Mouse (Mus musculus) thymus, postnatal 0 days (tissue): ENCODE measurements at regions not wholly inside any gene's neighbourhood (a gene's known extent, or its start where the extent isn't known, plus 50 kb on each side); places are given as distances from the start of the nearest gene placed in this dataset.
A peak's percentile ranks its signal among the peaks of the same experiment; 100 is the strongest.

Source experiments
- DNase-seq: peaks from one replicate; pipeline ENCODE4 v3.0.0-alpha.2; 2015; ENCODE audit warnings: low spot score

DNA sequence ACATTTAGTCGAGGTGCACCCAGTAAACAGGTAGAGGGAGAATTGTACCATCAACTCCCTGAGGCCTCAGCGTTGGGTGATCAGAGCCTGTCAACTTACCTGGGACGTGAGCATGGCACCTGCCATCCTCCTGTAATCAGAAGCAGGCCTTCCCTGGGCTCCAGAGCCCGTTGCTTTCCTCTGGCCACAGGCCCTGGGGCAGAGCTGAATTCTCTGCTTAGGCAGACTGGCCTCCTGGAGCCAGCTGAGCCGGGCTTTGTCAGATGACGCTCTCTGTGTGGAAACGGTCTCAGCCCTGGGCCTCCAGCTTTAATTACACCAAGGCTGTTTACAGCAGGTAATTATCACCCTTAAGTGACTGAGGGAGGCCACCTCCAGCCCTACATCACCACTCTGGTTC is 92.6 kb upstream of the Pmepa1 start:
- DNase-seq: no peak

DNA sequence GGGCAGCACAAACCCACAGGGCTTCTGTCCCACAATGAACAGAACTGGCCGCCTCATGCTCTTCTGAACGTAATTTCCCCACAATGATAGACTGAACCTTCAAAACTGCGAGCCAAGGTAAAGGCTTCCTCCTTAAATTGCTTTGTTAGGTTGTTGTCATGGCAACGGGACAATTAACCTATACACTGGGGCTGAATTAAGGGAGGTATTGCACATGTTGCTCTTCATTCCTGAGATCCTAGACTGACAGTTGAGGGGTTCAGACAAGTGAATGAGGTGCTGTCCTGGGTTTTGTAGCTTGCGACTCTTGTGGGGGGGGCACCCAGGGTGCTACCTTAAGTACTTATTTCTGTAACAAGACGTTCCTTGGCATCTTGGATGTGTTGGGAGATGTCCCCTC is 100.6 kb upstream of the Pmepa1 start:
- DNase-seq: no peak

DNA sequence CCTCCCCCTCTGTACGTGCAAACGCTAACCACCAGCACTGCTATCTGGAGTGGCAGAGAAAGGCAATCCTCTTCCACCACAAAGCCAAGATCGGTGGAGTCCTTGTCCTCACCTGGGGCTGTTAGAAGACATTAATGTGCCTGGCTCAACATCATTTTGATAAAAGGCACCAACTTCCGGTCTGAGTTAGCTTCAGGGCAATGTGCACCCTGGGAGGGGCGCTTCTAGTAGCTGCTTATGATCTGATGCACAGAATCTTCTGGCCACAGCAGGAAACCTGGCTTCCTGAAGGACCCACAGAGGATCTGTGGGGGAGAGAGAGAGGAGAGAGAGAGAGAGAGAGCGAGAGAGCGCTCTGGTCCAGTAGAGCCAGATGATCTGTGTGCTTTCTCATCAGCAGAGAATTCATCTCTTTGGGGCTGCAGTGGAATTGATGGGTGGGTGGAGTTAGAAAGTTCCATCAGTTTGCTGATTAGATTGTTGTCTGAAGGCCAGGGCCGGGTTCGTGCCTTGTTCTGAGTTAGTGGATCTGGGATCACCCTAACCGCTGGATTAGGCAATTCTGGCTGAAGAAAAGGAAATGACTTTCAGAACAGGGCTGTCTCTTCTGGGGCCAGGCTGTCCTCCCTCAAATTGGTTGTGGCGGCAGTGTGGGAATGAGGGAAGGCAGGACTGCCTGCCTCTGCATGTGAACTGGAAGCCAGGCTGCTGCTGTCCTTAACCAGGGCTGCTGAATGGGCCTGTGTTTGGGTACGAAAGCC is 101.3 kb upstream of the Pmepa1 start:
- peak; percentile 53 for DNase-seq

DNA sequence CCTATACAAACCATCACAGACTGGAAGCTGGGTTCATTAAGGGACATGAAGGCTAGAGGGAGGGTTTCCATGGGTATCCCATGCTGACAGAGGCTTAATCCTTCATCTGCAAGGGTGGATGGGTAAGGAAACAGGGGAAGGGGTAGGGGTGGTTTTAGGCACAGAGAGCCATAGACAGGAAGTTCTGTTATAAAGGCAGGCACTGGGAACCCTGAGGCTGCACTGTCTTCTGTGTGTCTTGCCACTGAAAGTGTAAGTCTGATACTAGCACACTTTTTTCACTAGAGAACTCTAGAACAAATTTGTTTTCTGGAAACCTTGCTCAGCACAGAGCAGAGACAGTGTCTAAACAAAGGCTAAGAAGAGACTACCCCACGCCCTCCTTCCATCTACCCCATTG is 103.4 kb upstream of the Pmepa1 start:
- peak; percentile 24 for DNase-seq

DNA sequence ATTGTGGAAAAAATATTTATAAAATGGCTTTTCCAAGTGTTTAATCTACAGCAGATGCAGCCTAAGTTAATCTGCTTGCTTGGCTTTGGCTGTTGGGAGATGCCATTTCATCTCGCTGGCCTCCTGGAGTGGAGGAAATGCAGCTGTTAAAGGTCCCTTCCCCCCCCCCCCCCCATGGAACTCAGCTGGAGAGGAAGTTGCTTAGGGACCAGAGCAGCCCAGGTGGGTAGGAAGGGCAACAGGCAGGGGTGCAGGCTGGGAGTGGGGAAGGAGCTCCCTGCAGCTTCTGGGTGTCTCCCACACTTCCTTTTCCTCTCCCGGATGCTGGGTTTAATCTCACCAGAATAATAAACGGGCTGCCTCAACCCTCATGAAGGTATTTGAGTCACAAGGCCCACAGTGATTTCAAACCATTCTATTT is 104.0 kb upstream of the Pmepa1 start:
- peak; percentile 57 for DNase-seq

DNA sequence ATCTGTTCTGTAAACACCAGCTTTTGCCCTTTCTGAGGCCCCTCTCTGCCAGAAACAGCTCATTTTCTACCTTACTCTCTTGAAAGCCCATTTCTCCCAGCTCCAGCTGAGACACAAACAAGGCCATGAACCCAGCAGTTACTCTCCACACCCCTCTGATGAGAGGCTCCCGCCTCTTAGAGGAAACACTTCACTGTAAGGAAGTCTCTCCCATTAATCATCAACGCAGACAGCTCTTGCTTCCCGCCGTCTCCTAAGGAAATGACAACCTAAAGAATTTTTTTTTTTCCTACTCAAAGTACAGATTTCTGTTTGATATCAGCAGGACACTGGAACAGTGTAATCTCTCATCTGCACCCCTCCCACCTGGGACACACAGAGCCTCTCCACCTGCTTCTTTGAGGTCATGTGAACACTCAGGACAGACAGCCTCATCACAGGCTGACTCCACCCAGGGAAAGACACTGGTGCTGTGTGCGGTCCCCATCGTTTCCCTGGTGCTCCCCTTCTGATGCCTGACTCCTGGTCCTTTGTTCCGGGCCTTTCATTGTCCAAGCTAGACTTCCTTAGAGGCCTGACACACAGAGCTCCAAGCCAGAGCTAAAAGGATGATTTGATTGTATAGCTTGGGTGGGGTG is 106.0 kb upstream of the Pmepa1 start:
- DNase-seq: peak; percentile 39

DNA sequence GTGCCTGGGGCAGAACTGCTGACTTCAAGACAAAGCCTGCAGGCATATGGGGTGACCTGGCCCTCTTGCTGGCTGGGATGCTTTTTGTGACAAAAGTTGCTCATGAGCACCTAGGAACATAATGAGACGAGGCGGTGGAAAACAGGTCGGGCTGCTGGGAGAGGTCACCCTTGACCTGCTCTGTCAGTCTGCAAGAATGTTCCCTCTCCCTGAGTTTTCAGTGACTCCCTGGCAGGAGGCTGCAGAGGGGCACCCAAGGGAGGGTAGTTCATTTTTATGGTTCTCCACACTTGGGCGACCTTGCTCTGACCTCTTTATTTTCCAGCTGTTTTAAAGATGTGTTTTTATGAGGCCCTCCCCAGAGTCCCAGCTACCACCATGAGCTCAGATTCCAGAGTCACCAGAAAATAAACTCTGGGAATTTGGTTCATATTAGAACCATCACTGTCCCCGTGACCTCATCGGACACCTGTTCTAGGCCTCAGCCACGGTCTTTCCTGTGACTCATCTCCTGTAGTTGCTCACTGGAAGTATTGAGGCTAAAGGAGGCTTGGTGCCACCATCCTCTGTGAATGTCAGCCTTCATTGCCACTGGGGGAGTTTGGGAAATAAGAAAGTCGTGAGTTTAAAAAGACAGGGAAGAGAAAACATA is 108.7 kb upstream of the Pmepa1 start:
- DNase-seq: no peak

DNA sequence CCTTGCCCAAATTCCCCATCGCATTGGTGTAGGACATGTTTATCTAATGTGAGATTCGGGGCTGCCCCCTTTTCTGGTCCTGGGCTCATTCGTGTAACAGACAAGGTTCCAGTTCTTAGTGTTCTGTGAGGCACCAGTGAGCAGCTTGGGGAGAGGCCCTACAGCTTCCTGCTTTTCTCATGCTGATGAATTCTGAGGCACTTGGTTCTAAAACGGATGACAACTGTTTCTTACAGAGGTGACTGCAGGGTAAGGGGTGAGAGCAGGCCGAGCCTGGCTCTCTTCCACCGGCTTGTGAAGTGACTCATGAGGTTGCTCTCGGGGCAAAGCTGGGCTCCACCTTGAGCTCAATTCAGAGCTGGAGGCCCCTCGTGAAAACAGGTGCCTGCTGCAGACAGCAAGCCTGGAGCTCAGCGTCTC is 109.4 kb upstream of the Pmepa1 start:
- DNase-seq: peak; percentile 69

DNA sequence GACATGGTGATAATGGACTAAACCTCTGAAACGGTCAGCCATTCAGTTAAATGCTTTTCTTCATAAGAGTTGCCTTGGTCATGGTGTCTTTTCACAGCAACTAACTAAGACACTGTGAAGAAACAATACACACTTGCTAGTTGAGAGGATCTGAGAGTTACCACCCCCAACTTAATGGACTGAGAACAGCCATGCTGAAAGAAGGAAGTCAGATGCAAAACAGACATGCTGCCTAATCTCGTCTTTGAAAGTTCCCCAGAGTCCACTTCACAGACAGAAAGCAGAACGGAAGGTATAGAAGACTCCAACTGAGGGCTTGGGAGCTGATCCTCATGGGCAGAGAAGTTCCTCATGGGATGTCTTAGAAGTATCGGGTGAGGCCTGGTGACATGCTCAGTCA is 111.8 kb upstream of the Pmepa1 start:
- no peak for DNase-seq

DNA sequence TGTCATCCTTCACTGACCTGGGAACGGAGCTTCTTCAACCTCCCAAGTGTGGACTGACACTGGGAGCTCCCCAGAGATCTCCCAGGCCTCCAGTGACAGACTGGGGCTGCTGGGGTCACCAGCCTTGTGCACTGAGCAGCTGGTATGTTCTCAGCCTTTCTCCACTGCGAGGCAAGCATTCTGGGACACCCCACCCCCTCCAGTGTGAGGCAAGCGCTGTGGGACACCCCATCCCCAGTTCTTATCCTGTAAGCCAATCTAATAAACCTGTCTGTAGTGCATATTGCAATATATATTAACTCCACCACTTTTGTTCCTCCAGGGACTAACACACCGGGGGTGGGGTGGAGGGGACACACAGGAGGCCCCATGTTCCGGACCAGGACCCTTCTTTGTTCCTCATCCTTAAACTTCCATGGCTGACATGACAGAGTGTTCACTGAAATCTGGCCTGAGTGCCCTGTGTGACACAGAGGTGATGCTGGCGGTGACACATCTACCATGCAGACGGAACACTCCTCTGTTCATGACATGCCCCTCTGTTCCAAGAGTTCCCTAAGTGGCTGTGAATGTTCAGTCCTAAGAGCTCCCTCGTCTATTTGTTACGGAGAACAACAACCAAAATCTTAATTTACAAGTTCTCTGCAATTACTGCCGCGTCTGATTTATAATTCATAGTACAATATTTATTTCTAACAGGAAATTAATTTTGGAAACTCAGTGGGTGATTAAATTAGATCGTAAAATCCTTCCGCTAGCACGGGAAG is 116.4 kb upstream of the Pmepa1 start:
- DNase-seq: no peak

DNA sequence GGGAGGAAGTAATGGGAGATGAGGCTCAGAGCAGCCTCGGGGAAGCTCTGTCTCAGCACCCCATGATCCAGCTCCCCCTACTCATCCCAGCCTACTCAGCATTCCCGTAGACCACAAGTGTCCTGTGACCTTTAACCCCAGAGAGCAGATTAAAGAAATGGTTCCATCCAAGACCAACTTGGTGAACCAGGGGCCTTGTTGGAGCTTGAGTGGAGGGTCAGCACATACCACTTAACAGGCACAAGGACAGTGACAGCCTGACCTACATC is 116.9 kb upstream of the Pmepa1 start:
- DNase-seq: no peak

DNA sequence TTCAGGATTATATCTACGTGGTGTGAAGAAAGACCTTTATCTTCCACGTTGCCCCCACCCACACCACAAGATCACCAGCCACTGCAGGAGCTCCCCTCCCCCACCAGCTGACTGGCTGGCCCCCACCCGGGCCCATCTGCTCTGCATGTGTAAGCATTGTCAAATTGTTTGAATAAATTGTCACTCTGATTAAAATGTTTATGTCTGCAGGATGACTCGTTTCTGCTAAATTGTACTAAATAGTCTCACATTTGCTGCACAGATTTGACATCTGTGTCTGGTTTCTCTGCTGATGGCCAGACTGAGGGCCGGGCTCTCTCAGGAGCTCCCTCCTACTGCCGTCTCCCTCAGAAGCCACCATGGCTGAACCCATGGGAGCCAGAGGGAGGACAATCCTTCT is 119.2 kb upstream of the Pmepa1 start:
- DNase-seq: no peak

DNA sequence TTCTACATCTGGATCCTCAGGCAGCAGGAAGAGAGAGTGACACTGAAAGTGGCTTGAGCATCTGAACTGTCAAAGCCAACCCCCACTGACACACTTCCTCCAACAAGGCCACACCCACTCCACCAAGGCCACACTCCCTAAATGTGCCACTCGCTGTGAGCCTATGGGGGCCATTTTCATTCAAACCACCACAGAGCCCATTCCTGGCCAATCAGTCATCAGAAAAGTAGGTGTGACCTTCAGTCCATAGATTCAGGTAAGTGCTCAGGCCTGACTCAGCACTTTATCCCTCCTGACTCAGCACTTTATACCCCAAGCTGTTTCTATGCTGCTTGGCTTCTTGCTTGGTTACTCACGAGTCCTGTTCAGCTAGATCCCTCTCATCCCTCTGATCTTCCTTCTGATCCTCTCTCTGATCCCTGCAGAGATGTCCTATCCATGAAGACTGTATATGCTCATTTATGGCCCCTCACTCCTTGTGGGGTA is 121.6 kb upstream of the Pmepa1 start:
- DNase-seq: no peak

DNA sequence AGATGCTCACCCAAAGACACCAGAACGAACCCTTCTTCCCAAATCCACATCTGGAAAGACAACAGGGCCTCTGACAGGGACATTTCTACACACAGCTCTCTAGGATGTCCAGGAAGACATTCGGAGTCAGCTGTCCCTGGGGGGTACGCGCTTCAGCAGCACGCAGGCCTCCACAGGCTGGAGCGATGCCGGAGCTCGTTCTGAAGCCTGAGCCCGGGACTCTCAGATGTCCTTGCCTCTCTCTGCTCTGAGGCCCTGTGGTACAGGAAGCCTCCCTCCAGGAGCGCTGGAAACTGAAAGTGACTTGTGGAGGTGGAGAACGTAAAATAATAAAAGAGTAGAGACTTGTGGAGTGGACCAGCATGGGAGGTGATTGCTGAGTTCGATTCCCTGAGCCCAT is 116.8 kb upstream of the 1700021F07Rik start:
- no peak for DNase-seq

DNA sequence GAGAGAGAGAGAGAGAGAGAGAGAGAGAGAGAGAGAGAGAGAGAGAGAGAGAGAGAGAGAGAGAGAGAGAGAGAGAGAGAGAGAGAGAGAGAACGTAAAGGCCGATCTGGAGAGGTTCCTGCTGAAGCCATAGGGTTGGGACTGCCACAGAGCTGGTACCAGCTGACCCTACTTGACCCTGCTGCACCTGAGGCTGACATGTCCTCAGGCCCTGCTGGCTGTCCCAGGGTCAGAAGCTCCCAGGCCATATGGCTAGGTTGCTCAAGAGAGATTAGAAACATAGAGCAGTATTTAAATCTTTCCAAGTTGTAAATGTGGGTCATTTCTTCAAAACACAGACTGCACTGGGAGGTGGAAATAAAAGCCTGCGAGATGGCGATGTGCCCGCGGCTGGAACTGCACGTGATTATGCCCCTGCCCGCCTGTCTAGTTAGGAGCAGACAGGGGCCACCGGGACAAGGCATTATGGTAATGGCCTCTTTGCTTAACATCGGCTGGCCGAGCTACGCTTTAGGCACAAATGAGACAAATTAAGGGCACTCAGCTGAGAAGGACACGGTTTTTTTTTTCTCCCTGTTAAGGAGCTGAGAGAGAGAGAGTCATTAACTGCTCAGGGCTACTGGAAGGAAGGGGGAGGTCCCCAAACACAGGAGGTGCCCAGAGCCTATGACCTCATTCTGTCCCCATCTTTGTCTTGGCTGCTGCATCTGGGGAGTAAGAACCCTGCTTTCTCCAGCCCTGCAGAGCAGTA is 115.9 kb upstream of the 1700021F07Rik start:
- no peak for DNase-seq

DNA sequence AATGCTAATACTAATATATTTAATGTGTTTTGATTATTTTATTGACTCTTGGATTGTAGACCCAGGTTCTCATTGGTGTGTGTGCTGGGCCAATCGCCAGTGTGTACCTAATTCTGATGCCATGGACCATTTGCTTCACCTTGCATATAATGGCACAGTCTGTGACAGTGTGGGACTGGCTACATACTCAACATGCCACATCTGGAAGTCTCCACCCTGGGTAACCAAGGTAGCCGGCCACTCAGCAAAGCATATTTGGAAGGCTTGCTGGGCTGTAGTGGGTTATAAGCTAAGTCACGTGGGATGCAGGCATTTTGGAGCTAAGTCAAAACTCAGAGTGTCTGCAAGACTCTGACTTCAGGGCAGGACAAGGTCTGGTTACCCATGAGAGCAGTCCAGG is 115.3 kb upstream of the 1700021F07Rik start:
- DNase-seq: no peak

DNA sequence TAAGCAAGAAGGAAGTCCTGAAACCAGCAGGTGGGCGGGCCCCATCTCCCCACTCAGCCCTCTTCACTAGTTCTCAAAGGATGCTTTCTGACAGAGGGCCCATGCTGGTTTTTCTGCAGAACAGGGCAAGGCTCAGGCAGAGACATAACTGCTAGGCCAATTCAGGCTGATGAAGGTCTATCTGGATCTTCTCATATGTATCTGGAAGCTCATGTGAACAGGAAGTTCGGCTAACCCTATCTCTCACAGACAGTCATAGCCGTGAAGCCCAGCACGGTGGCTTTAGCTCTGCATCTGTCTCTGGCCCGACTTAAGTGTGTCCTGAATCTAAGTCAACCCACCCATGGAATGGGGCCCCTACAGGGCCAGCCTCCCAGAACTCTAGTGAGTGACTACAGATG is 113.7 kb upstream of the 1700021F07Rik start:
- DNase-seq: peak; percentile 62

DNA sequence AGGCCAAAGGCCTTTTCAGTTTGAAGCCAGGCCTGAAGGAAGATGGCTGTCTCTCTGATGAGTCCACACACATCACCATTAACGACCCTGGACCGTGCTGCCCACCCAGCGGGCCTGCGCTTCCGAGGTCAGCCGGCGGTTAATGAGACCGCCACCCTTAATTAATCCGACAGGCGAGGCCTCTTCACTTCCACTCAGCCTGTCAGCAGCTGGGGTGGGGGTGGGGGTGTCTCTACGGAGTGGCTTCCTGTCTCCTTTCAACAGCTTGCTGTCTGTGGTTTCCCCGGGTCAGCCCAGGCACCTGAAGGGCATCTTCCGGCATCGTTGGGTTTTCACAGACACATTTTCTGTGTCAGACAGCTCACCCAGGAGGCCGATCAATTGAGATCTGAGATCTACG is 113.0 kb upstream of the 1700021F07Rik start:
- peak; percentile 91 for DNase-seq

DNA sequence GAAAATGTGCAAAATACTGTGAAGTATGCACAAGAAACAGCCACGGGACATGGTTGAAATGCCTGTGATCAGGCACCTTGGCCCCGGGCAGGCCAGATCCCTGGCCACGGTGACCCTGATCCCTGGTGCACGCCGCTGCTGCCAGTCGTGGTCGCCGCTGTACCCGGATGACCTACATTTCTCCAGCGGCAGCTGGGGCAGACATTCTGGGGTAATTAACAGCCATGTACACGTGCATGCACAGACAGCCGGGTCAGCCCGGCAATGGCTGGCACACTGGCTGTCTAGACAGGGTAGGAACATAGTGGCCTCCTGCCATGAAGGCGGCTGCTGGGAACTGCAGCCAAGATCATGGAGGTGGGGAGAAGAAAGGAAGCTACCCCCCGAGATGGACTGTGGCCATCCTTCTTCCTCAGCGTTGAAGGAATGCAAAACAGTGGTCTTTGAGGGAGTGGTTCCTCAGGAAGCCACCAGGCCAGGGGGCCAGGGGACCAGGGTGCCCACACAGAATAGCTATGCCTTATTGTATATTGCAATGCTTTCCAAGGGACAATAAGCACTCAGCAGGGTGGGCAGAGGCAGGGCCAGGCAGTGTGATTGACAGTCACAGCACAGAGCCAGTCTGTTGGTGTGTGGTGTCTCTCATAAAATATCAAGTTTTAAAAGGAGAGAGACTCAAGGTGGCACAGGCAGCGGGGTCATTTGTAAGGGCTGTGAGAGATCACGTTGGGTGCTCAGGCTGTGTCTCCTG is 108.3 kb upstream of the 1700021F07Rik start:
- no peak for DNase-seq

DNA sequence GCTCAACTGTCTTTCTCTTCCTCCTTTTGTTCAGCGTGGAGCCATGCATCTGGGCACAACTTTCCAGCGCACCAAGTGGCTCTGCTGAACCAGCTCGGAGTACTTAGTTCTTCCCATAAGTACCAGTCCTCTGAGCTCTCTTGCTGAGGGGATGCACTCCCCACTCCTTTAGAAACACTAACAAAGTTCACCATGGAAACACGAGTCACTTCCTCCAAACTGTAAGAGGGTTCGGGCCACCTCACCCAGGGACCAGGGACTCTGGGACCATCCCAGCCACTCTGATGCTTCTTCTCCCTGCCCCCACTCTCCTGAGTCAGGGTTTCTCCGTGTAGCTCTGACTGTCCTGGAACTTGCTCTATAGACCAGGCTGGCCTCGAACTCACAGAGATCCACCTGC is 107.0 kb upstream of the 1700021F07Rik start:
- DNase-seq: no peak

DNA sequence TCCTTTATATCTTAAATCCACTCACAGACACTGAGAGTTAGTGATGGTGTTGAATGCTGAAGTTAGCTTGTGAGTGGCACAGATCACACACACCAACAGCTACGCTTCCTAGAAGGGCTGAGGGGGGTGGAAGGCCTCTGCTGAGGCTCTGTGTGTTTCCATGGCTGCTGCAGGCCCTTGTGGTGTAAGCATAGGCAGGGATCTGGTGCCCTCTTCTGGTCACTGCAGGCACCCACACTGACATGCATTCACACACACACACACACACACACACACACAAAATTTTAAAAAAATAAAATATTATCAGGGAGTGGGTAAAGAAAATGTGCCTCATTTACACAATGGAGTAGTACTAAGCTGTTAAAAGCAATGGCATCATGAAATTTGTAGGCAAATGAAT is 105.5 kb upstream of the 1700021F07Rik start:
- DNase-seq: peak; percentile 65
